In genomic region chr4:136815364-136815763, GRCm38 (mm10) we compare ENCODE assay signal across 10 mouse cellular contexts. TPM values are rescaled to one million over a fixed set of nuclear protein-coding genes. Genes with fewer than 3 reads are reported as not detected.
A peak's percentile ranks its signal among the peaks of the same experiment; 100 is the strongest.
DNase-seq lines count a peak whose midpoint lies in the region; ATAC-seq and TF ChIP-seq lines count a peak whose summit lies in the region.
"Had no signal": no experiment of that assay in that cellular context is flagged by ENCODE, and none has a peak within 500 bp of the region (broad histone marks: within the 10 kb centered on the region; RNA-seq: fewer than 3 reads in every experiment).

No protein-coding gene starts in this region.

- no peaks in the 10 kb centered on the region for H3K36me3 ChIP-seq in spleen, adult 2 months (ENCODE audit: control insufficient read depth, insufficient read depth, low read length)
- H3K36me3 ChIP-seq: hindbrain, embryonic 15.5 days; limb, embryonic 12.5 days had no signal

- intact Hi-C loops in gastrocnemius, adult 2 months (cut with DNase I), result no loop called here

- no peak for ATAC-seq in inflammation-experienced regulatory T-cells, adult 6 months

- no peaks in the 10 kb centered on the region for H3K27me3 ChIP-seq in spleen, adult 2 months (ENCODE audit: control insufficient read depth, insufficient read depth, low read length)
- H3K27me3 ChIP-seq: hindbrain, embryonic 15.5 days; limb, embryonic 12.5 days had no signal

- no peak overlapping the region for H3K27ac ChIP-seq in gastrocnemius, adult 2 months
- H3K27ac ChIP-seq in spleen, adult 2 months (ENCODE audit: insufficient read depth, low read length), result no peak overlapping the region
- H3K27ac ChIP-seq: hindbrain, embryonic 15.5 days; limb, embryonic 12.5 days had no signal

- peak; percentile 59 for DNase-seq in gastrocnemius, adult 2 months
- DNase-seq in gastrocnemius, adult 8-10 months (ENCODE audit: low spot score in 2 of 2), result no peak
- peak in 1 of 2 experiments; percentile 13 for DNase-seq in spleen, adult 2 months (ENCODE audit: low read depth in 1 of 2, low spot score in 2 of 2)
- no peak for DNase-seq in spleen, adult 18-20 months
- no peak for DNase-seq in brain, embryonic 14.5 days (ENCODE audit: low read depth)
- peak; percentile 69 for DNase-seq in thymus, postnatal 14 days
- no peak for DNase-seq in urinary bladder, adult 18-20 months (ENCODE audit: low spot score in 2 of 2)

- H3K4me1 ChIP-seq in spleen, adult 2 months (ENCODE audit: control insufficient read depth, insufficient read depth, insufficient read length), result no peaks in the 10 kb centered on the region

- 77% methylated on average over 5 of the region's 5 CpGs for whole genome bisulfite sequencing in spleen, adult 2 months

- H3K4me3 ChIP-seq in gastrocnemius, adult 2 months, result no peak overlapping the region
- H3K4me3 ChIP-seq in spleen, adult 2 months (ENCODE audit: extremely low read depth, insufficient read depth, insufficient read length), result no peak overlapping the region
- H3K4me3 ChIP-seq: hindbrain, embryonic 15.5 days; limb, embryonic 12.5 days had no signal

- TF ChIP-seq POLR2A in spleen, adult 2 months (IDR thresholded peaks at IDR 0.05; ENCODE audit: low read depth, low read length), result no peak
- TF ChIP-seq POLR2A in brain, embryonic 14.5 days (IDR thresholded peaks at IDR 0.05; ENCODE audit: borderline replicate concordance, extremely low read depth, insufficient read depth, insufficient read length, poor library complexity, severe bottlenecking), result no peak

- TF ChIP-seq CTCF in gastrocnemius, adult 2 months (IDR thresholded peaks at IDR 0.05), result peak; percentile 68
- TF ChIP-seq CTCF in spleen, adult 2 months (IDR thresholded peaks at IDR 0.05; ENCODE audit: extremely low read depth, insufficient read depth, insufficient read length, insufficient replicate concordance), result peak; percentile 52; the same call in 1 of the 2 replicates
- peak; percentile 54 for TF ChIP-seq CTCF in brain, embryonic 14.5 days (IDR thresholded peaks at IDR 0.05; ENCODE audit: borderline replicate concordance, extremely low read depth, insufficient read depth, insufficient read length)

RNA-seq across cellular contexts. Expression of gene Ephb2, which starts 20.4 kb away (rescaled TPM):
- total RNA-seq in gastrocnemius, adult 2 months (2021), result 1 to 10 TPM in 1 of 2 experiments, under 1 TPM in 1; 0.26 to 1.9 TPM
- total RNA-seq in gastrocnemius, adult 8-10 months (2022), result under 1 TPM in 3 of 4 experiments, not detected in 1; 0.24 to 0.75 (median 0.56) TPM
- polyA plus RNA-seq in spleen, adult 2 months (2012; rRNA removed), result 2.7 and 6.1 TPM in 2 replicates
- polyA plus RNA-seq in brain, embryonic 14.5 days (2012; rRNA removed), result 110 and 141 TPM in 2 replicates
- polyA plus RNA-seq in inflammation-experienced regulatory T-cells, adult 6 months (2017; shearing (Covaris generic)), result under 1 TPM in 1 of 3 experiments, not detected in 2; 0.05 TPM

Comparison
In these comparisons a context has a peak if more than half of its experiments do, and no peak if none do; other contexts are left out.
1. DNase-seq: peak in gastrocnemius, adult 2 months (single experiment) and thymus, postnatal 14 days (single experiment); none in gastrocnemius, adult 8-10 months (0 of 2), spleen, adult 18-20 months (0 of 2), brain, embryonic 14.5 days (single experiment) and urinary bladder, adult 18-20 months (0 of 2).
2. RNA of gene Ephb2, which starts 20.4 kb away (polyA plus RNA-seq): 110 to 141 TPM in brain, embryonic 14.5 days; 2.7 to 6.1 TPM in spleen, adult 2 months and 0.05 TPM in inflammation-experienced regulatory T-cells, adult 6 months; every median in the first group is over 10 times any median in the second.
3. Peak in every context shown above with its lines, with median percentiles within 50 percentile points of each other: CTCF ChIP-seq.